In genomic region chr13:56327779-56328178, GRCm38 (mm10) we compare ENCODE assay signal across 12 mouse cellular contexts. TPM values are rescaled to one million over a fixed set of nuclear protein-coding genes. Genes with fewer than 3 reads are reported as not detected.
DNase-seq lines count a peak whose midpoint lies in the region; ATAC-seq lines count a peak whose summit lies in the region.
"Had no signal": no experiment of that assay in that cellular context is flagged by ENCODE, and none has a peak within 500 bp of the region (broad histone marks: within the 10 kb centered on the region; RNA-seq: fewer than 3 reads in every experiment).

No protein-coding gene starts in this region.

- H3K36me3 ChIP-seq in hindbrain, embryonic 11.5 days (ENCODE audit: control insufficient read depth, insufficient read depth, low read length): no peaks in the 10 kb centered on the region
- H3K36me3 ChIP-seq in hindbrain, embryonic 16.5 days (ENCODE audit: control insufficient read depth, insufficient read depth, low read length): no peaks in the 10 kb centered on the region
- H3K36me3 ChIP-seq in midbrain, embryonic 10.5 days: no peaks in the 10 kb centered on the region
- H3K36me3 ChIP-seq in midbrain, embryonic 15.5 days (replicated peaks): no peaks in the 10 kb centered on the region

- no peaks in the 10 kb centered on the region for H3K9me3 ChIP-seq in hindbrain, embryonic 11.5 days (ENCODE audit: control insufficient read depth, low read length)
- no peaks in the 10 kb centered on the region for H3K9me3 ChIP-seq in hindbrain, embryonic 16.5 days (ENCODE audit: control insufficient read depth, low read length)
- H3K9me3 ChIP-seq in midbrain, embryonic 10.5 days (replicated peaks): no peaks in the 10 kb centered on the region
- no peaks in the 10 kb centered on the region for H3K9me3 ChIP-seq in midbrain, embryonic 15.5 days

- no peak overlapping the region for H3K9ac ChIP-seq in hindbrain, embryonic 11.5 days (ENCODE audit: low read depth, low read length)
- H3K9ac ChIP-seq in hindbrain, embryonic 16.5 days (ENCODE audit: low read depth, low read length): no peak overlapping the region
- no peak overlapping the region for H3K9ac ChIP-seq in midbrain, embryonic 15.5 days

- peak; percentile 44 for DNase-seq in hindbrain, embryonic 11.5 days (ENCODE audit: low spot score)
- peak; percentile 37 for DNase-seq in midbrain, embryonic 10.5 days (ENCODE audit: low spot score)
- DNase-seq in embryo, embryonic 11.5 days (ENCODE audit: low read depth, low spot score): peak; percentile 36
- peak; percentile 58 for DNase-seq in mesoderm, embryonic 11.5 days (ENCODE audit: low read depth, low spot score)
- DNase-seq in yolk sac, embryonic 10.5 days (ENCODE audit: low spot score): no peak
- DNase-seq in left cerebral cortex, postnatal 4 days: no peak
- DNase-seq: heart, postnatal 14 days; lung, postnatal 4 days; right cerebral cortex, postnatal 25 days; thymus, adult 2 months had no signal

- H3K4me1 ChIP-seq in hindbrain, embryonic 11.5 days (replicated peaks; ENCODE audit: control insufficient read depth, insufficient read depth, low read length): no peaks in the 10 kb centered on the region
- H3K4me1 ChIP-seq in hindbrain, embryonic 16.5 days (ENCODE audit: control insufficient read depth, insufficient read depth, low read depth, low read length): no peaks in the 10 kb centered on the region; the same call in 1 of the 2 replicates
- peaks cover 40% of the 10 kb centered on the region for H3K4me1 ChIP-seq in midbrain, embryonic 10.5 days
- peaks cover 18% of the 10 kb centered on the region; the same call in 1 of the 2 replicates for H3K4me1 ChIP-seq in midbrain, embryonic 15.5 days

- no peak overlapping the region for H3K4me3 ChIP-seq in hindbrain, embryonic 11.5 days (ENCODE audit: low read depth, low read length)
- no peak overlapping the region for H3K4me3 ChIP-seq in hindbrain, embryonic 16.5 days (ENCODE audit: low read length)
- H3K4me3 ChIP-seq in midbrain, embryonic 10.5 days: no peak overlapping the region
- H3K4me3 ChIP-seq in midbrain, embryonic 15.5 days: no peak overlapping the region

- H3K27ac ChIP-seq in hindbrain, embryonic 11.5 days (ENCODE audit: low read depth, low read length): no peak overlapping the region
- no peak overlapping the region for H3K27ac ChIP-seq in hindbrain, embryonic 16.5 days (ENCODE audit: low read depth, low read length)
- no peak overlapping the region for H3K27ac ChIP-seq in midbrain, embryonic 10.5 days (replicated peaks)
- no peak overlapping the region for H3K27ac ChIP-seq in midbrain, embryonic 15.5 days

- no peaks in the 10 kb centered on the region for H3K27me3 ChIP-seq in hindbrain, embryonic 11.5 days (ENCODE audit: control insufficient read depth, insufficient read depth, low read length)
- H3K27me3 ChIP-seq in hindbrain, embryonic 16.5 days (replicated peaks; ENCODE audit: control insufficient read depth, insufficient read depth, low read length): no peaks in the 10 kb centered on the region
- peaks cover 18% of the 10 kb centered on the region for H3K27me3 ChIP-seq in midbrain, embryonic 10.5 days (ENCODE audit: low read depth, poor library complexity, severe bottlenecking)
- no peaks in the 10 kb centered on the region; the same call in none of the 2 replicates for H3K27me3 ChIP-seq in midbrain, embryonic 15.5 days (replicated peaks)

- H3K4me2 ChIP-seq in hindbrain, embryonic 11.5 days (replicated peaks; ENCODE audit: low read depth, low read length): no peak overlapping the region
- H3K4me2 ChIP-seq in hindbrain, embryonic 16.5 days (ENCODE audit: low read length): no peak overlapping the region
- no peak overlapping the region for H3K4me2 ChIP-seq in midbrain, embryonic 15.5 days

- intact Hi-C loops in left cerebral cortex, postnatal 4 days (cut with DNase I): no loop called here

- no peak for ATAC-seq in hindbrain, embryonic 11.5 days (ENCODE audit: low FRiP score)
- no peak for ATAC-seq in hindbrain, embryonic 16.5 days
- no peak for ATAC-seq in midbrain, embryonic 15.5 days (replicated peaks)

- WGBS in hindbrain, embryonic 11.5 days: 24% methylated on average over 6 of the region's 6 CpGs
- 37% methylated on average over 6 of the region's 6 CpGs for WGBS in hindbrain, embryonic 16.5 days
- 20% methylated on average over 6 of the region's 6 CpGs for WGBS in midbrain, embryonic 10.5 days
- WGBS in midbrain, embryonic 15.5 days: 36% methylated on average over 6 of the region's 6 CpGs

RNA-seq across cellular contexts. Expression of gene Cxcl14, which starts 31.4 kb away (rescaled TPM):
- polyA plus RNA-seq in hindbrain, embryonic 11.5 days (2014; fragmentation: Nextera tagmentation; extraction: Ambion mirVana): 19.3 and 23.4 TPM in 2 replicates
- polyA plus RNA-seq in hindbrain, embryonic 16.5 days (2015; fragmentation: Nextera tagmentation; extraction: Ambion mirVana): 7.8 and 10.2 TPM in 2 replicates
- 5.4 and 9.3 TPM in 2 replicates for polyA plus RNA-seq in midbrain, embryonic 10.5 days (2016; fragmentation: Nextera tagmentation; extraction: Ambion mirVana)
- polyA plus RNA-seq in midbrain, embryonic 15.5 days (2015; fragmentation: Nextera tagmentation; extraction: Ambion mirVana): 16.4 and 22.7 TPM in 2 replicates
- total RNA-seq in left cerebral cortex, postnatal 4 days (2021): 10 to 100 TPM; 40.6 to 40.7 TPM

Comparison
In these comparisons a context has a peak if more than half of its experiments do, and no peak if none do; other contexts are left out.
1. DNase-seq: peak in hindbrain, embryonic 11.5 days (single experiment), midbrain, embryonic 10.5 days (single experiment), embryo, embryonic 11.5 days (single experiment) and mesoderm, embryonic 11.5 days (single experiment); none in yolk sac, embryonic 10.5 days (single experiment) and left cerebral cortex, postnatal 4 days (single experiment).